Mouse (Mus musculus): ENCODE data around the gene Pcyt2. TPM values are rescaled to one million over a fixed set of nuclear protein-coding genes. Genes with fewer than 3 reads are reported as not detected.
"Not testable (repeated sequence)": the region's sequence is repeated elsewhere in the genome, so short reads cannot be mapped to it uniquely, and the experiment has no call there.

Gene Pcyt2
- polyA plus RNA-seq, 1 experiment from 2014 or later = 147 TPM

GRCm38 (mm10) chr11:120588531-120588930 lies 29.2 kb downstream of the Pcyt2 start:
- Histone ChIP-seq H3K4me3 (no peak overlapping the region), H3K27ac (no peak overlapping the region), H3K9ac (no peak overlapping the region), H3K36me3 (peaks cover 85% of the 10 kb centered on the region), H3K27me3 (no peaks in the 10 kb centered on the region), H3K4me2 (replicated peaks) (no peak overlapping the region), H3K4me1 (no peaks in the 10 kb centered on the region), H3K9me3 (no peaks in the 10 kb centered on the region; the same call in 1 of the 2 replicates)
- WGBS = 93% methylated on average over 6 of the region's 6 CpGs
- ATAC-seq (ENCODE audit: insufficient number of reproducible peaks, insufficient read depth, low FRiP score, low TSS enrichment) = no peak

- WGBS = 91% methylated on average over 1 of the region's 1 CpGs
- peaks cover 58% of the 10 kb centered on the region for H3K36me3 ChIP-seq
- ATAC-seq (ENCODE audit: insufficient number of reproducible peaks, insufficient read depth, low FRiP score, low TSS enrichment) = no peak
- no peak overlapping the region for H3K4me2 ChIP-seq (replicated peaks)
- H3K9me3 ChIP-seq = no peaks in the 10 kb centered on the region; the same call in 1 of the 2 replicates
- no peak overlapping the region for H3K9ac ChIP-seq
- no peak overlapping the region for H3K4me3 ChIP-seq
- H3K27me3 ChIP-seq = no peaks in the 10 kb centered on the region
- H3K4me1 ChIP-seq = peaks cover 24% of the 10 kb centered on the region
- H3K27ac ChIP-seq = no peak overlapping the region
These were observed 33.8 kb downstream of the Pcyt2 start for GRCm38 (mm10) chr11:120583937-120584336.

GRCm38 (mm10) chr11:120582982-120583293 lies 34.8 kb downstream of the Pcyt2 start:
- H3K9ac ChIP-seq; H3K27ac ChIP-seq; H3K4me3 ChIP-seq; ATAC-seq (ENCODE audit: insufficient number of reproducible peaks, insufficient read depth, low FRiP score, low TSS enrichment); H3K9me3 ChIP-seq; H3K27me3 ChIP-seq; H3K4me2 ChIP-seq (replicated peaks): not testable (repeated sequence)
- H3K4me1 ChIP-seq = peaks cover 27% of the 10 kb centered on the region
- WGBS = 96% methylated on average over 2 of the region's 2 CpGs
- H3K36me3 ChIP-seq = peaks cover 60% of the 10 kb centered on the region

GRCm38 (mm10) chr11:120582268-120582981 lies 35.3 kb downstream of the Pcyt2 start:
- Histone ChIP-seq H3K36me3 (peaks cover 63% of the 10 kb centered on the region), H3K4me1 (peaks cover 27% of the 10 kb centered on the region), H3K4me3 (peak overlapping the region; percentile 92), H3K27me3 (no peaks in the 10 kb centered on the region), H3K9ac (peak overlapping the region; percentile 98; the same call in 1 of the 2 replicates), H3K9me3 (no peaks in the 10 kb centered on the region; the same call in 1 of the 2 replicates), H3K27ac (peak overlapping the region; percentile 92), H3K4me2 (replicated peaks) (peak overlapping the region; percentile 95)
- WGBS = 77% methylated on average over 8 of the region's 8 CpGs
- ATAC-seq (ENCODE audit: insufficient number of reproducible peaks, insufficient read depth, low FRiP score, low TSS enrichment) = no peak; the same call in 1 of the 2 replicates

GRCm38 (mm10) chr11:120581490-120582267 lies 36.1 kb downstream of the Pcyt2 start, which contains the start of gene Arhgdia:
TSS of gene Arhgdia (minus strand) at chr11:120581624.
- H3K4me1 ChIP-seq = peaks cover 27% of the 10 kb centered on the region
- peak within 1 kb of the TSS; percentile 95 for H3K4me2 ChIP-seq (replicated peaks)
- no peaks in the 10 kb centered on the region; the same call in 1 of the 2 replicates for H3K9me3 ChIP-seq
- WGBS = 5% methylated on average over 75 of the region's 75 CpGs
- H3K4me3 ChIP-seq = peak within 1 kb of the TSS; percentile 92
- H3K36me3 ChIP-seq = peaks cover 58% of the 10 kb centered on the region
- peak within 1 kb of the TSS; percentile 92 for H3K27ac ChIP-seq
- no peaks in the 10 kb centered on the region for H3K27me3 ChIP-seq
- ATAC-seq (ENCODE audit: insufficient number of reproducible peaks, insufficient read depth, low FRiP score, low TSS enrichment) = 0 out of 2 replicates have a peak, but pooled peaks have one; percentile 25
- H3K9ac ChIP-seq = peak within 1 kb of the TSS; percentile 98

GRCm38 (mm10) chr11:120580871-120581331 lies 36.8 kb downstream of the Pcyt2 start:
- H3K4me3 ChIP-seq = peak overlapping the region; percentile 92
- H3K27ac ChIP-seq = peak overlapping the region; percentile 92
- H3K4me2 ChIP-seq (replicated peaks) = peak overlapping the region; percentile 95
- H3K27me3 ChIP-seq = no peaks in the 10 kb centered on the region
- H3K36me3 ChIP-seq = peaks cover 50% of the 10 kb centered on the region
- peak overlapping the region; percentile 98 for H3K9ac ChIP-seq
- no peaks in the 10 kb centered on the region; the same call in 1 of the 2 replicates for H3K9me3 ChIP-seq
- H3K4me1 ChIP-seq = peaks cover 27% of the 10 kb centered on the region
- WGBS = 1% methylated on average over 42 of the region's 44 CpGs
- ATAC-seq (ENCODE audit: insufficient number of reproducible peaks, insufficient read depth, low FRiP score, low TSS enrichment) = no peak

- peak overlapping the region; percentile 92 for H3K27ac ChIP-seq
- no peak for ATAC-seq (ENCODE audit: insufficient number of reproducible peaks, insufficient read depth, low FRiP score, low TSS enrichment)
- WGBS = 52% methylated on average over 7 of the region's 7 CpGs
- peak overlapping the region; percentile 95 for H3K4me2 ChIP-seq (replicated peaks)
- H3K27me3 ChIP-seq = no peaks in the 10 kb centered on the region
- H3K9ac ChIP-seq = peak overlapping the region; percentile 98
- no peaks in the 10 kb centered on the region; the same call in 1 of the 2 replicates for H3K9me3 ChIP-seq
- H3K4me1 ChIP-seq = peaks cover 27% of the 10 kb centered on the region
- peaks cover 43% of the 10 kb centered on the region for H3K36me3 ChIP-seq
- H3K4me3 ChIP-seq = peak overlapping the region; percentile 92
These were observed 37.5 kb downstream of the Pcyt2 start for GRCm38 (mm10) chr11:120580190-120580589.

GRCm38 (mm10) chr11:120579316-120580107 lies 38.2 kb downstream of the Pcyt2 start:
- Histone ChIP-seq H3K4me3 (peak overlapping the region; percentile 92), H3K9me3 (no peaks in the 10 kb centered on the region; the same call in 1 of the 2 replicates), H3K9ac (peak overlapping the region; percentile 98; the same call in 1 of the 2 replicates), H3K36me3 (peaks cover 38% of the 10 kb centered on the region), H3K27ac (peak overlapping the region; percentile 92), H3K27me3 (no peaks in the 10 kb centered on the region), H3K4me2 (replicated peaks) (peak overlapping the region; percentile 95), H3K4me1 (peaks cover 29% of the 10 kb centered on the region)
- 0 out of 2 replicates have a peak, but pooled peaks have one; percentile 12 for ATAC-seq (ENCODE audit: insufficient number of reproducible peaks, insufficient read depth, low FRiP score, low TSS enrichment)
- WGBS = 61% methylated on average over 15 of the region's 15 CpGs

- 73% methylated on average over 11 of the region's 11 CpGs for WGBS
- 0 out of 2 replicates have a peak overlapping the region, but pooled peaks have one; percentile 98 for H3K9ac ChIP-seq
- H3K36me3 ChIP-seq = peaks cover 31% of the 10 kb centered on the region
- H3K4me1 ChIP-seq = peaks cover 34% of the 10 kb centered on the region
- H3K9me3 ChIP-seq = no peaks in the 10 kb centered on the region
- no peak overlapping the region for H3K4me3 ChIP-seq
- H3K27me3 ChIP-seq = no peaks in the 10 kb centered on the region
- H3K27ac ChIP-seq = no peak overlapping the region
- no peak for ATAC-seq (ENCODE audit: insufficient number of reproducible peaks, insufficient read depth, low FRiP score, low TSS enrichment)
- H3K4me2 ChIP-seq (replicated peaks) = no peak overlapping the region; the same call in 1 of the 2 replicates
These were observed 39.0 kb downstream of the Pcyt2 start for GRCm38 (mm10) chr11:120578694-120579243.

GRCm38 (mm10) chr11:120578024-120578693 lies 39.6 kb downstream of the Pcyt2 start:
- Histone ChIP-seq H3K4me1 (peaks cover 34% of the 10 kb centered on the region), H3K9me3 (no peaks in the 10 kb centered on the region), H3K9ac (no peak overlapping the region), H3K4me2 (replicated peaks) (no peak overlapping the region; the same call in 1 of the 2 replicates), H3K27ac (0 out of 2 replicates have a peak overlapping the region, but pooled peaks have one; percentile 11), H3K4me3 (no peak overlapping the region), H3K36me3 (peaks cover 26% of the 10 kb centered on the region), H3K27me3 (no peaks in the 10 kb centered on the region)
- no peak for ATAC-seq (ENCODE audit: insufficient number of reproducible peaks, insufficient read depth, low FRiP score, low TSS enrichment)
- WGBS = 85% methylated on average over 10 of the region's 10 CpGs

Data from embryonic facial prominence, embryonic 12.5 days (tissue).